11 mouse cellular contexts compared by ENCODE assay signal in genomic region chr9:71591106-71591505, GRCm38 (mm10). TPM values are rescaled to one million over a fixed set of nuclear protein-coding genes. Genes with fewer than 3 reads are reported as not detected.
A peak's percentile ranks its signal among the peaks of the same experiment; 100 is the strongest.
DNase-seq lines count a peak whose midpoint lies in the region; ATAC-seq and TF ChIP-seq lines count a peak whose summit lies in the region.
"Had no signal": no experiment of that assay in that cellular context is flagged by ENCODE, and none has a peak within 500 bp of the region (broad histone marks: within the 10 kb centered on the region; RNA-seq: fewer than 3 reads in every experiment).

No protein-coding gene starts in this region.

- H3K9me3 ChIP-seq in kidney, embryonic 16.5 days (ENCODE audit: low read length), result no peaks in the 10 kb centered on the region; the same call in 1 of the 2 replicates
- H3K9me3 ChIP-seq in embryonic facial prominence, embryonic 13.5 days, result no peaks in the 10 kb centered on the region; the same call in 1 of the 2 replicates
- H3K9me3 ChIP-seq: G1E; megakaryocyte, embryonic 14.5 days had no signal

- ATAC-seq in kidney, embryonic 16.5 days (ENCODE audit: low FRiP score, low TSS enrichment), result no peak
- no peak for ATAC-seq in embryonic facial prominence, embryonic 13.5 days (ENCODE audit: insufficient number of reproducible peaks, insufficient read depth, low FRiP score, low TSS enrichment, low read depth)

- intact Hi-C loops in heart, postnatal 10 days (cut with DNase I), result loop anchor here (2.0 kb wide), 1 partner anchor 22 kb away; no protein-coding TSS in a partner anchor

- peak overlapping the region; percentile 65 for H3K4me3 ChIP-seq in kidney, embryonic 16.5 days (ENCODE audit: low read length)
- peak overlapping the region; percentile 66 for H3K4me3 ChIP-seq in embryonic facial prominence, embryonic 13.5 days
- H3K4me3 ChIP-seq in myocyte, result peak overlapping the region; percentile 9

- no peak for DNase-seq in kidney, postnatal 4 days
- DNase-seq in heart, postnatal 10 days, result peak; percentile 59 to 60
- DNase-seq in frontal cortex, postnatal 36 days (ENCODE audit: low spot score in 2 of 2), result no peak
- DNase-seq in gastrocnemius, postnatal 10 days, result no peak
- DNase-seq: gastrocnemius, postnatal 14 days; thymus, postnatal 25 days had no signal

- no peak for TF ChIP-seq POLR2A in myocyte (IDR thresholded peaks at IDR 0.05; ENCODE audit: insufficient read length, low read depth)

- H3K27me3 ChIP-seq in kidney, embryonic 16.5 days (ENCODE audit: insufficient read depth, low read length), result no peaks in the 10 kb centered on the region
- peaks cover 12% of the 10 kb centered on the region; the same call in 1 of the 2 replicates for H3K27me3 ChIP-seq in embryonic facial prominence, embryonic 13.5 days
- no peaks in the 10 kb centered on the region for H3K27me3 ChIP-seq in myocyte (ENCODE audit: control insufficient read depth, insufficient read depth, insufficient read length)

- H3K4me1 ChIP-seq in kidney, embryonic 16.5 days (ENCODE audit: insufficient read depth, low read length), result peaks cover 21% of the 10 kb centered on the region
- peaks cover 16% of the 10 kb centered on the region for H3K4me1 ChIP-seq in embryonic facial prominence, embryonic 13.5 days

- H3K9ac ChIP-seq in kidney, embryonic 16.5 days (replicated peaks; ENCODE audit: low read length), result no peak overlapping the region
- no peak overlapping the region for H3K9ac ChIP-seq in embryonic facial prominence, embryonic 13.5 days

- 18% methylated on average over 5 of the region's 5 CpGs for WGBS in kidney, embryonic 16.5 days
- WGBS in embryonic facial prominence, embryonic 13.5 days, result 58% methylated on average over 5 of the region's 5 CpGs

- H3K4me2 ChIP-seq in kidney, embryonic 16.5 days (replicated peaks; ENCODE audit: low read depth, low read length), result peak overlapping the region; percentile 89
- H3K4me2 ChIP-seq in embryonic facial prominence, embryonic 13.5 days, result peak overlapping the region; percentile 88
- H3K4me2 ChIP-seq in myocyte (ENCODE audit: low read depth), result peak overlapping the region; percentile 84

- no peaks in the 10 kb centered on the region for H3K36me3 ChIP-seq in kidney, embryonic 16.5 days (ENCODE audit: insufficient read depth, low read length)
- no peaks in the 10 kb centered on the region for H3K36me3 ChIP-seq in embryonic facial prominence, embryonic 13.5 days
- no peaks in the 10 kb centered on the region for H3K36me3 ChIP-seq in myocyte (ENCODE audit: control insufficient read depth, insufficient read depth)
- H3K36me3 ChIP-seq: G1E had no signal

- no peak overlapping the region for H3ac ChIP-seq in myocyte (ENCODE audit: control insufficient read depth, insufficient read length)

- no peak overlapping the region for H3K27ac ChIP-seq in kidney, embryonic 16.5 days (ENCODE audit: low read length)
- no peak overlapping the region for H3K27ac ChIP-seq in embryonic facial prominence, embryonic 13.5 days

- H3K79me2 ChIP-seq in myocyte (ENCODE audit: control insufficient read depth, insufficient read depth), result no peaks in the 10 kb centered on the region

TF ChIP-seq in myocyte, 11 proteins besides CTCF, POLR2A, EP300 and RAD21:
- TF ChIP-seq USF1 (IDR thresholded peaks at IDR 0.05; ENCODE audit: low read depth) (no peak), E2F4 (IDR thresholded peaks at IDR 0.05; ENCODE audit: insufficient read depth) (no peak), TCF12 (IDR thresholded peaks at IDR 0.05; ENCODE audit: insufficient read depth, poor library complexity, severe bottlenecking) (no peak), REST (IDR thresholded peaks at IDR 0.05; ENCODE audit: insufficient read depth, insufficient read length) (no peak), SRF (IDR thresholded peaks at IDR 0.05; ENCODE audit: control insufficient read depth, insufficient read length, low read depth) (no peak), MYOD1 (IDR thresholded peaks at IDR 0.05; ENCODE audit: control insufficient read depth in 1 of 3, insufficient read length in 2 of 3, low read depth in 2 of 3) (no peak), POLR2AphosphoS2 (IDR thresholded peaks at IDR 0.05; ENCODE audit: insufficient read length, low read depth) (no peak)

RNA-seq across cellular contexts. Expression of gene Myzap, which starts 1.1 kb away (rescaled TPM):
- 17.3 and 19.0 TPM in 2 replicates for polyA plus RNA-seq in kidney, embryonic 16.5 days (2015; fragmentation: Nextera tagmentation; extraction: Ambion mirVana)
- 10.0 and 10.3 TPM in 2 replicates for polyA plus RNA-seq in embryonic facial prominence, embryonic 13.5 days (2015; fragmentation: Nextera tagmentation; extraction: Ambion mirVana)
- total RNA-seq in heart, postnatal 10 days (2021), result 100 to 1,000 TPM; 325 to 374 TPM
- 6.0 TPM for polyA plus RNA-seq in myocyte (2012; fragmentation: generic; extraction: Trizol)
- 10 to 100 TPM; 11.1 to 14.1 TPM for total RNA-seq in gastrocnemius, postnatal 10 days (2021)
- polyA plus RNA-seq: G1E had no signal

Comparison
In these comparisons a context has a peak if more than half of its experiments do, and no peak if none do; other contexts are left out.
1. H3K4me3 ChIP-seq: peak in every context shown above with its lines; median percentile 66 in embryonic facial prominence, embryonic 13.5 days; 65 in kidney, embryonic 16.5 days; 9 in myocyte.
2. DNase-seq: peak in heart, postnatal 10 days (2 of 2); none in kidney, postnatal 4 days (0 of 2), frontal cortex, postnatal 36 days (0 of 2) and gastrocnemius, postnatal 10 days (single experiment).
3. Peak in every context shown above with its lines, with median percentiles within 50 percentile points of each other: H3K4me2 ChIP-seq.